Mouse (Mus musculus) T-helper 17 cell (primary cell): ENCODE data around the gene Grip1.

Experiments used
- in situ Hi-C, 2 experiments: fragments of 300-600 bp; cut with MboI, MseI; formaldehyde crosslinking; loops; 1 replicate in 1 of 2; 2 replicates in 1 of 2; pipeline ENCODE4 v1.15.1; 2025; ENCODE audit warnings: high pct_unique_total_duplicates in 2 of 2

The Grip1 gene

GRCm38 (mm10) chr10:120033866-120034265, 580.2 kb downstream of the Grip1 start:
- in situ Hi-C loops = no loop called here

GRCm38 (mm10) chr10:120035211-120035733, 581.6 kb downstream of the Grip1 start:
- in situ Hi-C loops = no loop called here

GRCm38 (mm10) chr10:120035824-120036223, 582.2 kb downstream of the Grip1 start:
- in situ Hi-C loops = no loop called here

- in situ Hi-C loops = no loop called here
Measured at GRCm38 (mm10) chr10:120038194-120038593, 584.6 kb downstream of the Grip1 start.

- in situ Hi-C loops = no loop called here
Measured at GRCm38 (mm10) chr10:120044237-120044636, 590.6 kb downstream of the Grip1 start.

- in situ Hi-C loops = no loop called here
Measured at GRCm38 (mm10) chr10:120044714-120045234, 591.1 kb downstream of the Grip1 start.

- in situ Hi-C loops = no loop called here
Measured at GRCm38 (mm10) chr10:120060579-120061237, 607.1 kb downstream of the Grip1 start.

GRCm38 (mm10) chr10:120061238-120062130, 607.9 kb downstream of the Grip1 start:
- in situ Hi-C loops = no loop called here

GRCm38 (mm10) chr10:120064424-120064823, 610.8 kb downstream of the Grip1 start:
- in situ Hi-C loops = no loop called here

- in situ Hi-C loops = no loop called here
Measured at GRCm38 (mm10) chr10:120066319-120066718, 612.7 kb downstream of the Grip1 start.

- in situ Hi-C loops = no loop called here
Measured at GRCm38 (mm10) chr10:120077850-120078249, 624.2 kb downstream of the Grip1 start.

GRCm38 (mm10) chr10:120092548-120092947, 638.9 kb downstream of the Grip1 start:
- in situ Hi-C loops = no loop called here

- in situ Hi-C loops = no loop called here
Measured at GRCm38 (mm10) chr10:120095136-120095535, 641.5 kb downstream of the Grip1 start.

GRCm38 (mm10) chr10:120095716-120096115, 642.1 kb downstream of the Grip1 start:
- in situ Hi-C loops = no loop called here

- in situ Hi-C loops = no loop called here
Measured at GRCm38 (mm10) chr10:120097564-120097963, 643.9 kb downstream of the Grip1 start.

- in situ Hi-C loops = loop anchor here (25.0 kb wide), 2 partner anchors 864 to 1511 kb away; partner anchors contain the start of gene Cand1 (in 2 of the 2)
Measured at GRCm38 (mm10) chr10:120100806-120101205, 647.2 kb downstream of the Grip1 start.

GRCm38 (mm10) chr10:120111691-120112319, 658.2 kb downstream of the Grip1 start:
- in situ Hi-C loops = loop anchor here (5.0 to 25.0 kb wide), 4 partner anchors 90 to 1500 kb away; partner anchors contain the start of genes Cand1 (in 2 of the 2), Irak3 (in 2 of the 2) and Tmbim4 (in 2 of the 2)

GRCm38 (mm10) chr10:120112507-120113396, 659.1 kb downstream of the Grip1 start, which contains the start of gene Helb:
Gene Helb, minus strand, starts transcription at chr10:120112987.
- in situ Hi-C loops = loop anchor here (5.0 to 25.0 kb wide), 4 partner anchors 90 to 1500 kb away; partner anchors contain the start of genes Cand1 (in 2 of the 2), Irak3 (in 2 of the 2) and Tmbim4 (in 2 of the 2)

- in situ Hi-C loops = loop anchor here (5.0 to 25.0 kb wide), 4 partner anchors 89 to 1499 kb away; partner anchors contain the start of genes Cand1 (in 2 of the 2), Irak3 (in 2 of the 2) and Tmbim4 (in 2 of the 2)
Measured at GRCm38 (mm10) chr10:120113482-120113881, 659.9 kb downstream of the Grip1 start.

GRCm38 (mm10) chr10:120113980-120114379, 660.4 kb downstream of the Grip1 start:
- in situ Hi-C loops = loop anchor here (5.0 to 25.0 kb wide), 4 partner anchors 88 to 1498 kb away; partner anchors contain the start of genes Cand1 (in 2 of the 2), Irak3 (in 2 of the 2) and Tmbim4 (in 2 of the 2)
